Mouse (Mus musculus): ENCODE measurements around the gene Has1. TPM values are rescaled to one million over a fixed set of nuclear protein-coding genes. Genes with fewer than 3 reads are reported as not detected.

The Has1 gene
- 1.0 TPM for polyA plus RNA-seq (2015; fragmentation: Illumina TruSeq; extraction: RNeasy Lipid Tissue Mini Kit (QIAGEN cat#74804); ENCODE audit: insufficient read depth, low read depth, low replicate concordance)

GRCm38 (mm10) chr17:17855064-17855838 is at the start of gene Has1:
Gene Has1 (minus strand): TSS chr17:17855205.

GRCm38 (mm10) chr17:17887774-17888248 is 32.8 kb upstream of the Has1 start, which contains the start of the genes Fpr2 and Fpr3:
Gene Fpr2 (plus strand): TSS chr17:17887824.
Gene Fpr3 (plus strand): TSS chr17:17887852.

GRCm38 (mm10) chr17:17883840-17884239 is 28.8 kb upstream of the Has1 start, which contains the start of gene Fpr1:
Gene Fpr1 (minus strand): TSS chr17:17883940.

GRCm38 (mm10) chr17:17826751-17827657 is 28.0 kb downstream of the Has1 start, which contains the start of gene Spaca6:
Gene Spaca6 (plus strand): TSS chr17:17827158.

Other genes with a start within 250 kb of the Has1 start
- 5.5 TPM for gene Lnpep, start 230.2 kb downstream of the Has1 start, polyA plus RNA-seq (2015; fragmentation: Illumina TruSeq; extraction: RNeasy Lipid Tissue Mini Kit (QIAGEN cat#74804); ENCODE audit: insufficient read depth, low read depth, low replicate concordance)
- gene Vmn2r90, start 151.5 kb downstream of the Has1 start, polyA plus RNA-seq (2015; fragmentation: Illumina TruSeq; extraction: RNeasy Lipid Tissue Mini Kit (QIAGEN cat#74804); ENCODE audit: insufficient read depth, low read depth, low replicate concordance), result not detected
- gene Spaca6, start 28.0 kb downstream of the Has1 start, polyA plus RNA-seq (2015; fragmentation: Illumina TruSeq; extraction: RNeasy Lipid Tissue Mini Kit (QIAGEN cat#74804); ENCODE audit: insufficient read depth, low read depth, low replicate concordance), result 21.4 TPM
- not detected for gene Fpr1, start 28.7 kb upstream of the Has1 start, polyA plus RNA-seq (2015; fragmentation: Illumina TruSeq; extraction: RNeasy Lipid Tissue Mini Kit (QIAGEN cat#74804); ENCODE audit: insufficient read depth, low read depth, low replicate concordance)
- gene Fpr2, start 32.6 kb upstream of the Has1 start, polyA plus RNA-seq (2015; fragmentation: Illumina TruSeq; extraction: RNeasy Lipid Tissue Mini Kit (QIAGEN cat#74804); ENCODE audit: insufficient read depth, low read depth, low replicate concordance), result not detected
- gene Fpr3, start 32.6 kb upstream of the Has1 start, polyA plus RNA-seq (2015; fragmentation: Illumina TruSeq; extraction: RNeasy Lipid Tissue Mini Kit (QIAGEN cat#74804); ENCODE audit: insufficient read depth, low read depth, low replicate concordance), result not detected
- gene Fpr-rs4, start 166.5 kb upstream of the Has1 start, polyA plus RNA-seq (2015; fragmentation: Illumina TruSeq; extraction: RNeasy Lipid Tissue Mini Kit (QIAGEN cat#74804); ENCODE audit: insufficient read depth, low read depth, low replicate concordance), result not detected
- not detected for gene Vmn2r124, start 194.2 kb upstream of the Has1 start, polyA plus RNA-seq (2015; fragmentation: Illumina TruSeq; extraction: RNeasy Lipid Tissue Mini Kit (QIAGEN cat#74804); ENCODE audit: insufficient read depth, low read depth, low replicate concordance)
- gene Vmn2r91, start 229.8 kb upstream of the Has1 start, polyA plus RNA-seq (2015; fragmentation: Illumina TruSeq; extraction: RNeasy Lipid Tissue Mini Kit (QIAGEN cat#74804); ENCODE audit: insufficient read depth, low read depth, low replicate concordance), result not detected